Mouse (Mus musculus): ENCODE results near the gene Tgfa. TPM values are rescaled to one million over a fixed set of nuclear protein-coding genes. Genes with fewer than 3 reads are reported as not detected.

Gene Tgfa
- polyA plus RNA-seq, 2 experiments, result 2.7 to 3.1 TPM

GRCm38 (mm10) chr6:86314011-86314410 is 119.0 kb downstream of the Tgfa start:
- Histone ChIP-seq H3K36me3 (ENCODE audit: control insufficient read depth, insufficient read depth, low read length) (no peaks in the 10 kb centered on the region), H3K9ac (ENCODE audit: low read depth, low read length, severe bottlenecking) (no peak overlapping the region), H3K4me1 (ENCODE audit: control insufficient read depth, insufficient read depth, low read length) (0 out of 2 replicates have a peak, but pooled peaks cover 6% of the 10 kb centered on the region), H3K4me3 (replicated peaks; ENCODE audit: low read length) (no peak overlapping the region), H3K27ac (replicated peaks; ENCODE audit: low read depth, low read length) (no peak overlapping the region), H3K9me3 (ENCODE audit: control insufficient read depth, low read length) (no peaks in the 10 kb centered on the region), H3K4me2 (replicated peaks; ENCODE audit: low read depth, low read length, severe bottlenecking) (no peak overlapping the region), H3K27me3 (ENCODE audit: control insufficient read depth, insufficient read depth, low read length) (no peaks in the 10 kb centered on the region)
- WGBS, result 56% methylated on average over 1 of the region's 1 CpGs
- DNase-seq (ENCODE audit: low spot score), result peak; percentile 20
- no peak for TF ChIP-seq POLR2A (IDR thresholded peaks at IDR 0.05; ENCODE audit: borderline replicate concordance, extremely low read depth, insufficient read depth, insufficient read length)
- no peak for ATAC-seq (ENCODE audit: low FRiP score, low read depth)

DNA sequence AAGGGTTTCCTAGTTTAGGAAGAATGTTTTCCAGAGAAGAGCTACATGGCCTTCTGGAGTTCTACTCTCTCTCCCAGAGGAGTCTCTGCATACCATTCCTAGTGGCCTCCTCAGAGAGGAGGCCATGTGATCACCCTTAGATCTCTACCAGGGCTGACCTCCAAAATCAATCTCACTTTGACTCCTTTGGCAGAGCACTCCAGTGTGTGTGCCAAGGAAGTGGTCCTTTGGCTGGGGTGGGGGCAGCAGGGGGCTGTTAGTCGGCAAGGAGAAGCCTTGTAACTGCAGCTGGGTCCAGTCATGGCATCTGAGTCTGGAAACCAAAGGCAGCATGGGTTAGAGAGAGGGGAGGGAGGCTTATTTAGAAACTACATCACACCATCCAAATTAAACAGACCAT is 122.0 kb downstream of the Tgfa start:
- H3K9me3 ChIP-seq (ENCODE audit: control insufficient read depth, low read length), result no peaks in the 10 kb centered on the region
- TF ChIP-seq POLR2A (IDR thresholded peaks at IDR 0.05; ENCODE audit: borderline replicate concordance, extremely low read depth, insufficient read depth, insufficient read length), result no peak
- DNase-seq (ENCODE audit: low spot score) (peak; percentile 10), ATAC-seq (ENCODE audit: low FRiP score, low read depth) (no peak)
- H3K36me3 ChIP-seq (ENCODE audit: control insufficient read depth, insufficient read depth, low read length), result no peaks in the 10 kb centered on the region
- H3K27ac ChIP-seq (replicated peaks; ENCODE audit: low read depth, low read length), result no peak overlapping the region
- 0 out of 2 replicates have a peak, but pooled peaks cover 6% of the 10 kb centered on the region for H3K4me1 ChIP-seq (ENCODE audit: control insufficient read depth, insufficient read depth, low read length)
- WGBS, result 50% methylated on average over 1 of the region's 1 CpGs
- no peak overlapping the region for H3K9ac ChIP-seq (ENCODE audit: low read depth, low read length, severe bottlenecking)
- no peak overlapping the region for H3K4me2 ChIP-seq (replicated peaks; ENCODE audit: low read depth, low read length, severe bottlenecking)
- H3K27me3 ChIP-seq (ENCODE audit: control insufficient read depth, insufficient read depth, low read length), result no peaks in the 10 kb centered on the region
- no peak overlapping the region for H3K4me3 ChIP-seq (replicated peaks; ENCODE audit: low read length)

- no peak overlapping the region for H3K9ac ChIP-seq (ENCODE audit: low read depth, low read length, severe bottlenecking)
- TF ChIP-seq POLR2A (IDR thresholded peaks at IDR 0.05; ENCODE audit: borderline replicate concordance, extremely low read depth, insufficient read depth, insufficient read length), result no peak
- WGBS, result 60% methylated on average over 4 of the region's 4 CpGs
- no peak overlapping the region for H3K4me2 ChIP-seq (replicated peaks; ENCODE audit: low read depth, low read length, severe bottlenecking)
- H3K27me3 ChIP-seq (ENCODE audit: control insufficient read depth, insufficient read depth, low read length), result no peaks in the 10 kb centered on the region
- 0 out of 2 replicates have a peak, but pooled peaks have one; percentile 23 for ATAC-seq (ENCODE audit: low FRiP score, low read depth)
- H3K9me3 ChIP-seq (ENCODE audit: control insufficient read depth, low read length), result no peaks in the 10 kb centered on the region
- H3K4me1 ChIP-seq (ENCODE audit: control insufficient read depth, insufficient read depth, low read length), result 0 out of 2 replicates have a peak, but pooled peaks cover under 1% of the 10 kb centered on the region
- DNase-seq (ENCODE audit: low spot score), result no peak
- no peak overlapping the region for H3K4me3 ChIP-seq (replicated peaks; ENCODE audit: low read length)
- H3K27ac ChIP-seq (replicated peaks; ENCODE audit: low read depth, low read length), result no peak overlapping the region
- no peaks in the 10 kb centered on the region for H3K36me3 ChIP-seq (ENCODE audit: control insufficient read depth, insufficient read depth, low read length)
Measured at GRCm38 (mm10) chr6:86318855-86319254, 123.8 kb downstream of the Tgfa start.

- H3K4me2 ChIP-seq (replicated peaks; ENCODE audit: low read depth, low read length, severe bottlenecking), result no peak overlapping the region
Measured at GRCm38 (mm10) chr6:86322031-86322563, 127.1 kb downstream of the Tgfa start.

DNA sequence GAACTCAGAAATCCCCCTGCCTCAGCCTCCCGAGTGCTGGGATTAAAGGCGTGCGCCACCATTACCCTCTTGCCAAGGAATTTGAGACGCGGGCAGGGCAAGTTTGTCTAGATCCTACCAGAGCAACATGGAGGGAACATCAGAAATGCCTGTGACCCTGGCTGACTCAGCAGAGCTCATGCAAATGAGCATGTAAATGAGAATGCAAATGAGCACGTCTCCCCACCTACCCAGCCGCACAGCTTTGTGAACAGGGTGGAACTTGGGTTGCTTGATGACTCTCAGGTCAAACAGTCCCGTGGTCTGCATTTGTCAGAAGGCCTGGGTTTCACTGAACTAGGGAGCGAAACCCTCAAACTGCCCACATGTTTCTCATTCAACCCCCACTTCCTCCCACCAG is 128.0 kb downstream of the Tgfa start:
- WGBS, result 90% methylated on average over 9 of the region's 9 CpGs
- no peak for DNase-seq (ENCODE audit: low spot score)
- no peak for ATAC-seq (ENCODE audit: low FRiP score, low read depth)
- Histone ChIP-seq H3K27ac (replicated peaks; ENCODE audit: low read depth, low read length) (no peak overlapping the region), H3K4me2 (replicated peaks; ENCODE audit: low read depth, low read length, severe bottlenecking) (no peak overlapping the region), H3K4me3 (replicated peaks; ENCODE audit: low read length) (no peak overlapping the region), H3K4me1 (ENCODE audit: control insufficient read depth, insufficient read depth, low read length) (no peaks in the 10 kb centered on the region), H3K9me3 (ENCODE audit: control insufficient read depth, low read length) (no peaks in the 10 kb centered on the region), H3K27me3 (ENCODE audit: control insufficient read depth, insufficient read depth, low read length) (no peaks in the 10 kb centered on the region), H3K9ac (ENCODE audit: low read depth, low read length, severe bottlenecking) (no peak overlapping the region), H3K36me3 (ENCODE audit: control insufficient read depth, insufficient read depth, low read length) (no peaks in the 10 kb centered on the region)
- TF ChIP-seq POLR2A (IDR thresholded peaks at IDR 0.05; ENCODE audit: borderline replicate concordance, extremely low read depth, insufficient read depth, insufficient read length), result no peak

More at GRCm38 (mm10) chr6:86322031-86322563, 127.1 kb downstream of the Tgfa start:
- TF ChIP-seq POLR2A (IDR thresholded peaks at IDR 0.05; ENCODE audit: borderline replicate concordance, extremely low read depth, insufficient read depth, insufficient read length), result no peak
- Histone ChIP-seq H3K36me3 (ENCODE audit: control insufficient read depth, insufficient read depth, low read length) (no peaks in the 10 kb centered on the region), H3K27ac (replicated peaks; ENCODE audit: low read depth, low read length) (no peak overlapping the region), H3K27me3 (ENCODE audit: control insufficient read depth, insufficient read depth, low read length) (no peaks in the 10 kb centered on the region), H3K4me1 (ENCODE audit: control insufficient read depth, insufficient read depth, low read length) (no peaks in the 10 kb centered on the region), H3K4me3 (replicated peaks; ENCODE audit: low read length) (no peak overlapping the region), H3K9me3 (ENCODE audit: control insufficient read depth, low read length) (no peaks in the 10 kb centered on the region), H3K9ac (ENCODE audit: low read depth, low read length, severe bottlenecking) (no peak overlapping the region)
- WGBS, result 89% methylated on average over 5 of the region's 5 CpGs
- ATAC-seq (ENCODE audit: low FRiP score, low read depth), result no peak
- no peak for DNase-seq (ENCODE audit: low spot score)

Measured in limb, embryonic 14.5 days (tissue).